Mouse (Mus musculus): ENCODE measurements around the gene Sox5. TPM values are rescaled to one million over a fixed set of nuclear protein-coding genes. Genes with fewer than 3 reads are reported as not detected.
A peak's percentile ranks its signal among the peaks of the same experiment; 100 is the strongest.

Sox5 gene
- polyA plus RNA-seq, 1 experiment from 2014 or later, result 246 TPM

DNA sequence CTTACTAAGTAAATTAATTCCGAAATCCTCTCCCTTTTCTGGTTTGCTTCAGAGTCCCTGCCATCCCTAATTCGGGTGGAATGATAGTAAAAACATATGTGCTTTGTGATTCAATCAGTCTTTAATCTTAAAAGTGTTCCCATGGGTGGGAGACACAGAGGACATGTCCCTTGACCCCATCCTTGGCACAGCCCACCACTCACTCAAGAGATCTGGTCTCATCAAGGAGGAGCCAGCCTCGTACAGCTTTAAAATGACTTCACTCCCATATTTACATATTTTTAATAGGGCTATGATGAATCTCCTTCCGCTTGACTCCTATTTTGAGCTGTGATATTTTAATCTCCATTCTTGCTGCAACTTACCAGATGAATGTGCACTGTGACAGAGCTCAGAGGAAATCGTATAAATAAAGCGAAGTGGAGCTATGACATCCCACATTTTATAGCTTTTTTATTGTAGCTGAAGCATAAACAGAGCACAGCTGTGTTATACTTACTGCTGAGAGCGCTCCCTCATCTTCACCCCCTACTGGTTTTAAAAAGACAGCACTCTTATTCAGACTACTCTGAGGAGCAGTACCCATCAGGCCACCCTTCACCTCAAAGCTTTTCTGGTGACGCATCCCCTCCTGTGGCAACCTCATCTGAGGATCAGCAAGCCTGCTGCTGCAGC lies 185.1 kb downstream of the Sox5 start:
- H3K36me3 ChIP-seq (ENCODE audit: control insufficient read depth, insufficient read depth), result no peaks in the 10 kb centered on the region
- no peaks in the 10 kb centered on the region for H3K27me3 ChIP-seq (replicated peaks; ENCODE audit: control insufficient read depth, insufficient read depth, low read length)
- WGBS, result 69% methylated on average over 8 of the region's 8 CpGs
- peak; percentile 67 for ATAC-seq
- H3K9me3 ChIP-seq (ENCODE audit: control insufficient read depth, low read length), result no peaks in the 10 kb centered on the region
- peak overlapping the region; percentile 42; the same call in 1 of the 2 replicates for H3K27ac ChIP-seq (ENCODE audit: low read length)
- H3K9ac ChIP-seq (replicated peaks; ENCODE audit: low read depth, low read length), result no peak overlapping the region
- H3K4me3 ChIP-seq (replicated peaks; ENCODE audit: low read length), result no peak overlapping the region
- peaks cover 22% of the 10 kb centered on the region for H3K4me1 ChIP-seq (replicated peaks; ENCODE audit: control insufficient read depth, insufficient read depth, low read length)
- no peak overlapping the region for H3K4me2 ChIP-seq (ENCODE audit: low read length)

GRCm38 (mm10) chr6:144584854-144585253 lies 196.9 kb downstream of the Sox5 start:
- Histone ChIP-seq H3K27ac (ENCODE audit: low read length) (no peak overlapping the region), H3K4me3 (replicated peaks; ENCODE audit: low read length) (no peak overlapping the region), H3K4me1 (replicated peaks; ENCODE audit: control insufficient read depth, insufficient read depth, low read length) (no peaks in the 10 kb centered on the region), H3K27me3 (replicated peaks; ENCODE audit: control insufficient read depth, insufficient read depth, low read length) (no peaks in the 10 kb centered on the region), H3K9ac (replicated peaks; ENCODE audit: low read depth, low read length) (no peak overlapping the region), H3K4me2 (ENCODE audit: low read length) (no peak overlapping the region), H3K9me3 (ENCODE audit: control insufficient read depth, low read length) (no peaks in the 10 kb centered on the region), H3K36me3 (ENCODE audit: control insufficient read depth, insufficient read depth) (no peaks in the 10 kb centered on the region)
- no peak for ATAC-seq
- 60% methylated on average over 5 of the region's 5 CpGs for WGBS

DNA sequence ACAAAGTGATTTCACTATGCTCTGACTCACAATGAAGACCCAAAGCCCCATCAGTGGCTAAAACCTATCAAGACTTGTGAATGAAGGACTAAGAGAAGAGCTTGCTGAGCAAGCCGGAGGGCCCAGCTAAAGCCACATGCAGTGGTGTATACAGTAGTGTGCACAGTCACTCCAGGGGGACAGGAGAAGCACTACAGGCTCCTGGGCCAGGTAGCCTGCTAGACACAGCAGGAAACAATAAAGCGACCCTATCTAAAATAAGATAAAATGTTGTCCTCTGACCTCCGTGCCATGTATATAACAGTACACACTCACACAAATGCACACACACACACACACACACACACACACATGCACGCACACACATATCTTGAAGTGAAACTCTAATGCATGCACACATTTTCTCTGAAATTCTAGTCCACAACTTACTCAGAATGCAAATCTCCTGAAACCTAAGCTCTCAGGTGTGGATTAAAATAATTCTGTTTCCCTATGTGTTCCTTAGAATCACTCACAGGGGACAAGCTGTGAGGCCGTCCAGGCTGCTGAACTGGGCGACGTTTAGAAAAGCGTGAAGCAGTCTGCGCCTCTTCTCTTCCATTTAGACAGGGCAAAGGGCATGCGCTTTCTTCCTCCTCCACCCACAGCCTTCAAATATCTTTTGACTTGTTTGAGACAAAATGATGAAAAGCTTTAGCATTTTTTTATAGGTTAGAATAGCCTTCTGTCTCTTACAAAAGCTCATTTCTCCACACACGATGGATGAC lies 197.5 kb downstream of the Sox5 start:
- Histone ChIP-seq H3K9ac (replicated peaks; ENCODE audit: low read depth, low read length) (no peak overlapping the region), H3K36me3 (ENCODE audit: control insufficient read depth, insufficient read depth) (no peaks in the 10 kb centered on the region), H3K27me3 (replicated peaks; ENCODE audit: control insufficient read depth, insufficient read depth, low read length) (no peaks in the 10 kb centered on the region), H3K4me2 (ENCODE audit: low read length) (no peak overlapping the region), H3K27ac (ENCODE audit: low read length) (no peak overlapping the region), H3K9me3 (ENCODE audit: control insufficient read depth, low read length) (no peaks in the 10 kb centered on the region), H3K4me3 (replicated peaks; ENCODE audit: low read length) (no peak overlapping the region), H3K4me1 (replicated peaks; ENCODE audit: control insufficient read depth, insufficient read depth, low read length) (0 out of 2 replicates have a peak, but pooled peaks cover under 1% of the 10 kb centered on the region)
- ATAC-seq, result no peak
- 70% methylated on average over 11 of the region's 11 CpGs for WGBS

DNA sequence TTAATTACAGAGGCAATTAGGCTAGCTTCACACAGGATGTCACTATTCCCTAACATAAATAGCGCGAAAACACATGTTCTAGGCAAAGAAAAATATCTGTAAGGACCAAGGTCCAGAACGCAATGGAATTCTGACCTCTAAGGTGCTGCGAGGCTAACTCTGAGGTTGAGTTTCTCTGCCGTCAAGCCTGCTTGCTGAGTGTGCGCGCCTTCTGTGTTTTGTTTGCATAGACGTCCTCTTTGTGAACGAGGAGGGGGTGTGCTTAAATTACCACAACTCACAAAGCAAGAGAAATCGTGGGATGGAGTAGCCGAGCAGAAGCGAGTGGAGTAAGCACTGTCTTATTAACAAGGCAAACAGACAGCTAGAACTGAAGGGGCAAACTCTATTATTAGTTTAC lies 202.5 kb downstream of the Sox5 start:
- WGBS, result 18% methylated on average over 12 of the region's 12 CpGs
- Histone ChIP-seq H3K27me3 (replicated peaks; ENCODE audit: control insufficient read depth, insufficient read depth, low read length) (no peaks in the 10 kb centered on the region), H3K9me3 (ENCODE audit: control insufficient read depth, low read length) (no peaks in the 10 kb centered on the region), H3K36me3 (ENCODE audit: control insufficient read depth, insufficient read depth) (no peaks in the 10 kb centered on the region), H3K4me1 (replicated peaks; ENCODE audit: control insufficient read depth, insufficient read depth, low read length) (0 out of 2 replicates have a peak, but pooled peaks cover 2% of the 10 kb centered on the region), H3K4me3 (replicated peaks; ENCODE audit: low read length) (no peak overlapping the region), H3K27ac (ENCODE audit: low read length) (no peak overlapping the region), H3K4me2 (ENCODE audit: low read length) (no peak overlapping the region), H3K9ac (replicated peaks; ENCODE audit: low read depth, low read length) (no peak overlapping the region)
- no peak for ATAC-seq

GRCm38 (mm10) chr6:144570850-144571249 lies 210.9 kb downstream of the Sox5 start:
- Histone ChIP-seq H3K27me3 (replicated peaks; ENCODE audit: control insufficient read depth, insufficient read depth, low read length) (no peaks in the 10 kb centered on the region), H3K4me1 (replicated peaks; ENCODE audit: control insufficient read depth, insufficient read depth, low read length) (no peaks in the 10 kb centered on the region), H3K4me2 (ENCODE audit: low read length) (no peak overlapping the region), H3K4me3 (replicated peaks; ENCODE audit: low read length) (no peak overlapping the region), H3K27ac (ENCODE audit: low read length) (no peak overlapping the region), H3K36me3 (ENCODE audit: control insufficient read depth, insufficient read depth) (no peaks in the 10 kb centered on the region), H3K9me3 (ENCODE audit: control insufficient read depth, low read length) (no peaks in the 10 kb centered on the region), H3K9ac (replicated peaks; ENCODE audit: low read depth, low read length) (no peak overlapping the region)
- WGBS, result 81% methylated on average over 17 of the region's 17 CpGs
- no peak for ATAC-seq

- WGBS, result 84% methylated on average over 1 of the region's 1 CpGs
- H3K9me3 ChIP-seq (ENCODE audit: control insufficient read depth, low read length), result no peaks in the 10 kb centered on the region
- ATAC-seq, result no peak
- no peaks in the 10 kb centered on the region for H3K4me1 ChIP-seq (replicated peaks; ENCODE audit: control insufficient read depth, insufficient read depth, low read length)
- H3K27ac ChIP-seq (ENCODE audit: low read length), result no peak overlapping the region
- no peak overlapping the region for H3K4me2 ChIP-seq (ENCODE audit: low read length)
- H3K4me3 ChIP-seq (replicated peaks; ENCODE audit: low read length), result no peak overlapping the region
- H3K36me3 ChIP-seq (ENCODE audit: control insufficient read depth, insufficient read depth), result no peaks in the 10 kb centered on the region
- no peak overlapping the region for H3K9ac ChIP-seq (replicated peaks; ENCODE audit: low read depth, low read length)
- H3K27me3 ChIP-seq (replicated peaks; ENCODE audit: control insufficient read depth, insufficient read depth, low read length), result no peaks in the 10 kb centered on the region
These were observed 215.9 kb downstream of the Sox5 start for GRCm38 (mm10) chr6:144565827-144566226.

- no peak for ATAC-seq
- Histone ChIP-seq H3K36me3 (ENCODE audit: control insufficient read depth, insufficient read depth) (no peaks in the 10 kb centered on the region), H3K4me1 (replicated peaks; ENCODE audit: control insufficient read depth, insufficient read depth, low read length) (no peaks in the 10 kb centered on the region), H3K9ac (replicated peaks; ENCODE audit: low read depth, low read length) (no peak overlapping the region), H3K4me2 (ENCODE audit: low read length) (no peak overlapping the region), H3K27me3 (replicated peaks; ENCODE audit: control insufficient read depth, insufficient read depth, low read length) (no peaks in the 10 kb centered on the region), H3K27ac (ENCODE audit: low read length) (no peak overlapping the region), H3K9me3 (ENCODE audit: control insufficient read depth, low read length) (no peaks in the 10 kb centered on the region), H3K4me3 (replicated peaks; ENCODE audit: low read length) (no peak overlapping the region)
- WGBS, result 82% methylated on average over 5 of the region's 5 CpGs
These were observed 220.1 kb downstream of the Sox5 start for GRCm38 (mm10) chr6:144561718-144562117.

- Histone ChIP-seq H3K27me3 (replicated peaks; ENCODE audit: control insufficient read depth, insufficient read depth, low read length) (no peaks in the 10 kb centered on the region), H3K36me3 (ENCODE audit: control insufficient read depth, insufficient read depth) (no peaks in the 10 kb centered on the region), H3K27ac (ENCODE audit: low read length) (no peak overlapping the region), H3K9ac (replicated peaks; ENCODE audit: low read depth, low read length) (no peak overlapping the region), H3K4me1 (replicated peaks; ENCODE audit: control insufficient read depth, insufficient read depth, low read length) (no peaks in the 10 kb centered on the region), H3K4me2 (ENCODE audit: low read length) (no peak overlapping the region), H3K4me3 (replicated peaks; ENCODE audit: low read length) (no peak overlapping the region), H3K9me3 (ENCODE audit: control insufficient read depth, low read length) (no peaks in the 10 kb centered on the region)
- WGBS, result 7% methylated on average over 3 of the region's 3 CpGs
- ATAC-seq, result no peak
These were observed 221.6 kb downstream of the Sox5 start for GRCm38 (mm10) chr6:144560211-144560610.

DNA sequence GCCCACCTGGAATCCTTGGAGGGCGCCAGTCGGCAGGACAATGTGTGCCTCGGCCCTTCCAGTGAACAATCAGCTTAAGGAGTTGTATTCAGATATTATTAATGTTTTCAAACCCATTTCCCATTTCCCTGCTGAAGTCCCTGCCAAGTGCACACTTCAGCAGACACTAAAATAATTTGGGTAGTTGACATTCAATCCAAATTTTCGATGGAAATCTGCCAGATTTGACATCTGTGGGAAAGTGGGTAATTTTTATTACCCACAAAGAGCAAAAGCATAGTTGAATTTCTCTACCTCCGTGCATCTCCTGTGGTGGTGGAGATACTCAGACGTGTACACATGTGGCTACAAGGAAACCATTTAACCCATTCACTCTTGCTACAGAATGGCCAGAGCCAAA lies 228.3 kb downstream of the Sox5 start:
- Histone ChIP-seq H3K9me3 (ENCODE audit: control insufficient read depth, low read length) (no peaks in the 10 kb centered on the region), H3K4me1 (replicated peaks; ENCODE audit: control insufficient read depth, insufficient read depth, low read length) (peaks cover 11% of the 10 kb centered on the region), H3K9ac (replicated peaks; ENCODE audit: low read depth, low read length) (no peak overlapping the region), H3K36me3 (ENCODE audit: control insufficient read depth, insufficient read depth) (no peaks in the 10 kb centered on the region), H3K27me3 (replicated peaks; ENCODE audit: control insufficient read depth, insufficient read depth, low read length) (no peaks in the 10 kb centered on the region), H3K4me2 (ENCODE audit: low read length) (no peak overlapping the region), H3K4me3 (replicated peaks; ENCODE audit: low read length) (no peak overlapping the region), H3K27ac (ENCODE audit: low read length) (no peak overlapping the region; the same call in 1 of the 2 replicates)
- WGBS, result 45% methylated on average over 6 of the region's 6 CpGs
- ATAC-seq, result no peak; the same call in 1 of the 2 replicates
